Mouse (Mus musculus) forebrain, embryonic 15.5 days (tissue): ENCODE measurements at regions not wholly inside any gene's neighbourhood (a gene's known extent, or its start where the extent isn't known, plus 50 kb on each side); places are given as distances from the start of the nearest gene placed in this dataset.

Source experiments
- ATAC-seq: fragments of 200-750 bp; cut with Nextera tagmentation; replicated peaks from 2 replicates; pipeline ENCODE4 v1.8.0; 2017; ENCODE audit warnings: mild to moderate bottlenecking, moderate TSS enrichment, moderate library complexity
- H3K27ac ChIP-seq: fragments of 300-500 bp; sonication (generic); replicated peaks from 2 replicates; pipeline ENCODE4 v1.5.1; 2015; ENCODE audit warnings: mild to moderate bottlenecking, inconsistent platforms
- H3K27me3 ChIP-seq: fragments of 300-500 bp; sonication (generic); 2 replicates; pipeline ENCODE4 v1.6.1; 2015; ENCODE audit warnings: inconsistent platforms
- H3K36me3 ChIP-seq: fragments of 300-500 bp; sonication (generic); 2 replicates; pipeline ENCODE4 v1.6.1; 2015; ENCODE audit warnings: mild to moderate bottlenecking, inconsistent platforms
- H3K4me1 ChIP-seq: fragments of 300-500 bp; sonication (generic); 2 replicates; pipeline ENCODE4 v1.6.1; 2015; ENCODE audit warnings: inconsistent platforms
- H3K4me2 ChIP-seq: fragments of 300-500 bp; sonication (generic); replicated peaks from 2 replicates; pipeline ENCODE4 v1.6.1; 2015; ENCODE audit warnings: mild to moderate bottlenecking, inconsistent platforms
- H3K4me3 ChIP-seq: fragments of 300-500 bp; sonication (generic); 2 replicates; pipeline ENCODE4 v1.5.1; 2015; ENCODE audit warnings: mild to moderate bottlenecking, inconsistent platforms
- H3K9ac ChIP-seq: fragments of 300-500 bp; sonication (generic); replicated peaks from 2 replicates; pipeline ENCODE4 v1.6.1; 2015; ENCODE audit warnings: mild to moderate bottlenecking, inconsistent platforms
- H3K9me3 ChIP-seq: fragments of 300-500 bp; sonication (generic); 2 replicates; pipeline ENCODE4 v1.6.1; 2016; ENCODE audit warnings: inconsistent platforms
- WGBS: fragments of 180-500 bp; shearing (Covaris S2); methylation state at CpG from one replicate; pipeline ENCODE4 v1.1.7; 2015; ENCODE audit warnings: mixed read lengths; 5-methylcytosine and 5-hydroxymethylcytosine counted together

DNA sequence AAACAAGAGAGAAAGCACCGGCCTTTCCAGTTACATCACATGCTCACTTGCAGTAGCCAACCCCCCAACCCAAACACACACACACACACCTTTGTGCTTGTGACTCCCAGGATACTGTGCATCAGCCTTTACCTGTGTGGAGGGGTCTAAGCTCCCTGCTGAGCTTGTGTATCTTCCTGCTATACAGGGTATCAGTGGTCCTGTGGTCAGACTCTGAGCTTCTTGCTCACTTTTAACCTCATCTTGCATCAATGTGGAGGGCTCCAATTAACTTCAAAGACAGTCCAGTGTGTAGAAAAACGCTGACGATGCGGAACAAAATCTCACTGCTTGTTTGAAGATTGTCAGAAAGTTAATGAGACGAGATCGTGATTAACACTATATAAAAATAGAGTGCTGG, 71.4 kb upstream of the Gypa start:
- Histone ChIP-seq H3K4me1 (no peaks in the 10 kb centered on the region), H3K4me2 (no peak overlapping the region), H3K36me3 (no peaks in the 10 kb centered on the region), H3K27me3 (no peaks in the 10 kb centered on the region), H3K9me3 (no peaks in the 10 kb centered on the region), H3K4me3 (no peak overlapping the region), H3K27ac (no peak overlapping the region), H3K9ac (no peak overlapping the region)
- ATAC-seq: no peak
- WGBS: 57% methylated on average over 6 of the region's 6 CpGs

DNA sequence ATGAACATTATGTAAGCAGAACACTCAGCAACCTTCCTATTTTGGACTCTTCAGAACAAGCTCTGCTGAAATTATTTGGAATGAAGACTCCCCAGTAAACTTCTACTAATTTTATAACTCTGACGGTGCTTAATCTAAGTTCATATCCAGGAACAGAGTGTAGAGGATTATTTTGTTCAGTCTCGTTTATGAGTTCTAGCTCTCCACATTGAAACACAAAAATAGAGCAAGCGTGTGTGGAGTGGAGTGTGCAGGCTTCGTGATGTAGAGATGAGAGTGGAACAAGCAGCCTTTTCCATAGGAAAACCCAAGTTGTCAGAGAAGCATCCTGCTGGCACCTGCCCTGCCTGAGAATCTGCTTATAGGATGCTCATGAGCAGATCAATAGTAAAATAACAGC, 77.5 kb upstream of the Gypa start:
- H3K9ac ChIP-seq: no peak overlapping the region
- no peak overlapping the region for H3K4me2 ChIP-seq
- ATAC-seq: no peak
- H3K4me3 ChIP-seq: no peak overlapping the region
- 92% methylated on average over 4 of the region's 4 CpGs for WGBS
- no peaks in the 10 kb centered on the region for H3K36me3 ChIP-seq
- H3K4me1 ChIP-seq: no peaks in the 10 kb centered on the region
- no peaks in the 10 kb centered on the region for H3K27me3 ChIP-seq
- H3K9me3 ChIP-seq: no peaks in the 10 kb centered on the region
- H3K27ac ChIP-seq: no peak overlapping the region

DNA sequence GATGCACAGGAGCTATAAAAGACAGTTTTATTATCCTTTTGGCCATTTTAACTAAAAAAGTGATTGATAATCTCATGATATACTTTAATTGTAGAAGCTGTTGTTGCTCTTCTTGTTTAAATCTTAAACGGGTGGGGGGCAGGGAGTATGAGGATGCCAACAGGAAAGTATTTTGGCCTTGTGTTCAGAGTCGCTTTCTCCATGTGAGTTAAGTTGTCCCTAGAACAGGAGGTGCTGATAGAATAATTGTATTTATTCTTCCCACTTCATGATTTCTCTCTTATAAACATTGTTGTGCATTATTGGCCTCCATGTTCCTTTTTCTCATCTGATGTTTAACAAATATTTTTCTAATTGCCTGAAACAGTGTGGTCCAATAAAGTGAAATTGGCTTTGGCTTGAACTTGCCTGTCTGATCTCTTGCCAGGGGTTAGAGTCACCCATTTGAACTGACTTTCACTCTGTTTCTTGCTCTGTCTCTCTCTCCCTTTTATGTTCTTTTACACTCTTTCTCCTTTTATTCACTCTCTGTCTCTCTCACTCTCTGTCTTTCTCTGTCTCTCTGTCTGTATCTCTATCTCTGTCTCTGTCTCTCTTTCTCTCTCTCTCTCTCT, 93.9 kb upstream of the Gypa start:
- Histone ChIP-seq H3K27ac (no peak overlapping the region), H3K9me3 (no peaks in the 10 kb centered on the region), H3K4me3 (no peak overlapping the region), H3K27me3 (no peaks in the 10 kb centered on the region), H3K4me1 (no peaks in the 10 kb centered on the region), H3K4me2 (no peak overlapping the region), H3K36me3 (no peaks in the 10 kb centered on the region), H3K9ac (no peak overlapping the region)
- ATAC-seq: no peak
- 86% methylated on average over 2 of the region's 2 CpGs for WGBS

DNA sequence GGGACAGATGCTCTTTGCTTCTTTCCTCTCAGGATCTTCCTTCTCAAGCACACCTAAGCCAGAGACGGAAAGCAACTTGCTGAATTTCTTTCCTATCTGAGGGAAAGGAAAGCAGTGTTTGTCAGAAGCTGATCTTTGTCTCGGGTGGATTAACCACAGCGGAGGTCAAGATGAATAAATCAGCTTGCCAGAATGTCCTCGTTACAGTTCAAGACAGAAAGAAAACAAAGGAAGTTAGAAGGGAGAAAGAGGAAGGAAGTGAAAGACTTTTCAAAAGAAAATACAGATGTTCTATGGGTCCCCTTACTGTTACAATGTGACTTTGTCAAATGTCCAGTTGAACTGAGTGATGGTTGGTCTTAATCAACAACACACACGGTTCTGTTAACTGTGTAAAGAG, 98.6 kb upstream of the Gypa start:
- H3K4me1 ChIP-seq: no peaks in the 10 kb centered on the region
- ATAC-seq: no peak
- H3K9me3 ChIP-seq: no peaks in the 10 kb centered on the region
- H3K9ac ChIP-seq: no peak overlapping the region
- H3K36me3 ChIP-seq: no peaks in the 10 kb centered on the region
- H3K4me3 ChIP-seq: no peak overlapping the region
- no peaks in the 10 kb centered on the region for H3K27me3 ChIP-seq
- 42% methylated on average over 5 of the region's 5 CpGs for WGBS
- no peak overlapping the region for H3K4me2 ChIP-seq
- H3K27ac ChIP-seq: no peak overlapping the region

DNA sequence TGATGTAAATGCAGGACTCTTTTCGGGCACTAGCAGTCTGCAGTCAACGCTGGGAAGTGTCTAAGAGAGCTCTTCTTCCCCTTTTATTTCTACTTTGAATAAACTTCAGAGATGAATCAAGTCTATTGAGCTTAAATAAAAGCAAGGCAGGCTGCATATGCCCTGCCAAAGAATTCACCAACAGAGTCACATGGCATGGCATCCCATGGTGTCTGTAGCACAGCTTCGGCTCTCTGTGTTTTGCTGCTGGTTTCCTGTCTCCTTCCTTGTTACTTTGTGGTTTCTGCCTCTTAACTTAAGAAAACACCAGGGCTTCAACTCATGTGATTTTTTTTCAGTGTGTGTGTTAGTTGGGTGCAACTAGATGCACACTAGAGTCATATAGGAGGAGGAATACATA, 100.5 kb upstream of the Gypa start:
- Histone ChIP-seq H3K27ac (no peak overlapping the region), H3K4me2 (no peak overlapping the region), H3K9me3 (no peaks in the 10 kb centered on the region), H3K4me3 (no peak overlapping the region), H3K4me1 (no peaks in the 10 kb centered on the region), H3K36me3 (no peaks in the 10 kb centered on the region), H3K9ac (no peak overlapping the region), H3K27me3 (no peaks in the 10 kb centered on the region)
- no peak for ATAC-seq
- 67% methylated on average over 3 of the region's 3 CpGs for WGBS

DNA sequence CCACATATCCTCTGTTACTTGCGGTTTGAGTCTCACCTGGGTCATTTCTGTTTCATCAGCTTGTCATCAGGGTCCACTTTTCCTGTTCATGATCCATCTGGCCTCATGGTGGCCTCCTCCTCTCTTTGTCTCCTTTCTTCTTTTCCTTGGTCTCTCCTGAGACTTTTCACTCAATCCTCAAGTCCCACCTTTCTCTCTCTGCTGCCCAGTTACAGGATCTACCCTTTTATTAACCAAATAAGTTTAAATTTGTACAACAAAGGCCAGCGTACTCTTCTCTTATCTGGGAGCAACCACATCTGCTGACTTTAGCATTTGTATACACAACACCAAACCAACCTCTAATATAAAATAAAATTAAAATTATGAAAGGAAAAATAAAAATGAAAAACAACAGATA, 124.4 kb upstream of the Gypa start:
- WGBS: 87% methylated on average over 2 of the region's 2 CpGs
- no peak overlapping the region for H3K9ac ChIP-seq
- H3K9me3 ChIP-seq: no peaks in the 10 kb centered on the region
- ATAC-seq: no peak
- no peaks in the 10 kb centered on the region for H3K4me1 ChIP-seq
- no peak overlapping the region for H3K4me2 ChIP-seq
- no peak overlapping the region for H3K27ac ChIP-seq
- no peaks in the 10 kb centered on the region for H3K36me3 ChIP-seq
- H3K27me3 ChIP-seq: no peaks in the 10 kb centered on the region
- no peak overlapping the region for H3K4me3 ChIP-seq

DNA sequence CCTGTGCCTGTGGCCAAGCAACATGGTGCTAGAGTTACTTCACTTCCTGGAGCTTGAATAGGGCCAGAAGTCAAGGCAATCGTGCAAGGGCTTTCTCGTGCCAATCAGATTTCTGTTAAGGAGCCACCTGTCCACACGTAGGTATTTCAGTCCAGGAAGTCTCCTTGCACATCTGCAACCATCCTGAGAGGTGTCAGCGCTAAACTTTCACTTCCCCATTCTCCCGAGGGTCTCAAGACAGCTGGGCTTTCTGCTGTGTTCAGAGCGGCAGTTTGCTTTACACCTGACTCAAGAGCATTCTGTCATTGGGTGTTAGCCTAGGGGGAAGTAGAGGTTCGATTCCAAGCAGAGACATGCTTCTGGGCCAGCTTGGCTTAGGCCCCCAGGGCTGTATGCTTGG, 129.5 kb upstream of the Gypa start:
- H3K9ac ChIP-seq: no peak overlapping the region
- no peak for ATAC-seq
- no peaks in the 10 kb centered on the region for H3K9me3 ChIP-seq
- no peaks in the 10 kb centered on the region for H3K36me3 ChIP-seq
- H3K4me2 ChIP-seq: no peak overlapping the region
- no peak overlapping the region for H3K4me3 ChIP-seq
- H3K4me1 ChIP-seq: no peaks in the 10 kb centered on the region
- WGBS: 83% methylated on average over 7 of the region's 7 CpGs
- H3K27ac ChIP-seq: no peak overlapping the region
- no peaks in the 10 kb centered on the region for H3K27me3 ChIP-seq

DNA sequence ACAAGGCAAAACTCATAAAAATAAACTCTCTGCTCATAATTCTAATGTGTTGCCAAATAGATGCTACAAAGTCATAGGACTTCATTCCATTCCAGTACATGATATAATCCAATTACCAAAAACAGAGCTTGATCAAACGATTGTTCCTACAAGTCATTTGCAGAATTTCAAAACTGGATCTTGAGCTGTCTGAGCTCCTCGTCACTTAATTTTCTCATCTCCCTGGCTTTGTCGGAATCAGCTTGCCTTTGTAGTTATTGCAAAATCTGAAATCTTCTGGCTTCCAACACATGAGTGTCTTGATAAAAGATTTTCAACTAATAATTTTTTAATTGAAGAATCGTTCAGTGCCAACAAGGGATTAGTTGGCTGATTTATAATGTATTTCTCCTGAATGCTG, 150.3 kb upstream of the Gypa start:
- Histone ChIP-seq H3K4me1 (no peaks in the 10 kb centered on the region), H3K36me3 (no peaks in the 10 kb centered on the region), H3K4me3 (no peak overlapping the region), H3K9me3 (no peaks in the 10 kb centered on the region), H3K27ac (no peak overlapping the region), H3K4me2 (no peak overlapping the region), H3K27me3 (no peaks in the 10 kb centered on the region), H3K9ac (no peak overlapping the region)
- no peak for ATAC-seq
- 83% methylated on average over 4 of the region's 4 CpGs for WGBS

DNA sequence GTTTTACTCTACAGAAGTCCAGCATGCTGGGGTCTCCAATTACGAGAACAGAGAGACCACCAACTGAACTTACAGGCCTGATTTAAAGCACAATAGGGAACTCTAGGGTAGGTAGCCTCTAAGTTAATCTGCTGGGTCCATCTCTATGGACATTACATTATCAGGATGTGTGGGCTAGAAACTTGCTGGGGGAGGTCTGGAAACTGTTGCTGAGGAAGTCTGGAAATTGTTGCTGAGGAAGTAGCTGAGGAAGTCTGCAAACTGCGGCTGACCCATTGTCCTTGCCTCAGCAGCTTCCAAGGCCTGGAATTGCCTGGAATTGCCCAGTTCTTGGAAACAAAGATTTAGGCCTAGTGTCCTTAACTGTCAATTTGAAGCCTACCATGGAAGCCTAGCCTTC, 155.7 kb upstream of the Gypa start:
- WGBS: 73% methylated on average over 2 of the region's 2 CpGs
- no peak for ATAC-seq
- H3K4me2 ChIP-seq: no peak overlapping the region
- H3K27ac ChIP-seq: no peak overlapping the region
- H3K9ac ChIP-seq: no peak overlapping the region
- H3K27me3 ChIP-seq: no peaks in the 10 kb centered on the region
- H3K4me1 ChIP-seq: no peaks in the 10 kb centered on the region
- no peak overlapping the region for H3K4me3 ChIP-seq
- H3K36me3 ChIP-seq: no peaks in the 10 kb centered on the region
- no peaks in the 10 kb centered on the region for H3K9me3 ChIP-seq

DNA sequence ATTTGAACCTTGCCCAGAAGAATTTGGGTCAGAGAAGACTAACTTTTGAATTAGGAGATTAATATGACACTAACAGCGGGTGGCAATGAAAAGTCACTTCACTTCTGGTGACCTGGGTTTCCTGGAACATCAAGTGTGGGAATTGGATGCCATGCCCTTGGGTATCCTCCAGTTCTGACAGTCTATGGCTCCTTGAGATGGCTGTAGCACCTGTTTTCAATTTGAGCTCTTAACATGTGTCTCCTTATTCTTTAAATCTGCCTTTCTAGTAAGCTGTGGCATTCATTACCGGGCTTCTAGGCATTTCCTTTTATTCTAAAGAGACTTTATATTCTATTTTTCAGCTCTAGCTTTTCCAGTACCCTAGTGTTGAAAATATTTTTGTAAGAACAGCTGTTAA, 164.9 kb upstream of the Gypa start:
- Histone ChIP-seq H3K27ac (no peak overlapping the region), H3K9ac (no peak overlapping the region), H3K4me3 (no peak overlapping the region), H3K9me3 (no peaks in the 10 kb centered on the region), H3K36me3 (no peaks in the 10 kb centered on the region), H3K4me2 (no peak overlapping the region), H3K27me3 (no peaks in the 10 kb centered on the region), H3K4me1 (no peaks in the 10 kb centered on the region)
- ATAC-seq: no peak
- 85% methylated on average over 2 of the region's 2 CpGs for WGBS

DNA sequence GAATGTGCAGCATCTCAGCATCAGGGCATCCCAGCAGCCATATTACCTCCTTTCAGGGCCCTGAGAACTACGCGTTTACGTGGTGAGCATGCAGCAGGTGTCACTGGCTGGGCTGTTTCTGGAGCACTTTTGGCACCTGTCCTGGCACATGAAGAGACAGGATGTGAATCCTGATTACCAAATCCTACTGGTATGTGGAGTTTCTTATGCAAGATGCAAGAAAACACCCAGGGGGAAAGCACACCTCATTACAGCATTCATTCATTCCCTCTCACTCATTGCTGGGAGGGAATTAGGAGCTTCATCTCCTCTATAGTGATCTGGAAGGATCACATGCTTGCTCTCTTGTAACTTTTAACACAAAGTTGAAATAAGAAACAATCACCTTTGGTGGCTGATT, 167.7 kb upstream of the Gypa start:
- Histone ChIP-seq H3K27me3 (no peaks in the 10 kb centered on the region), H3K4me3 (no peak overlapping the region), H3K36me3 (no peaks in the 10 kb centered on the region), H3K27ac (no peak overlapping the region), H3K4me2 (no peak overlapping the region), H3K9me3 (no peaks in the 10 kb centered on the region), H3K9ac (no peak overlapping the region), H3K4me1 (no peaks in the 10 kb centered on the region)
- WGBS: 93% methylated on average over 3 of the region's 3 CpGs
- no peak for ATAC-seq

DNA sequence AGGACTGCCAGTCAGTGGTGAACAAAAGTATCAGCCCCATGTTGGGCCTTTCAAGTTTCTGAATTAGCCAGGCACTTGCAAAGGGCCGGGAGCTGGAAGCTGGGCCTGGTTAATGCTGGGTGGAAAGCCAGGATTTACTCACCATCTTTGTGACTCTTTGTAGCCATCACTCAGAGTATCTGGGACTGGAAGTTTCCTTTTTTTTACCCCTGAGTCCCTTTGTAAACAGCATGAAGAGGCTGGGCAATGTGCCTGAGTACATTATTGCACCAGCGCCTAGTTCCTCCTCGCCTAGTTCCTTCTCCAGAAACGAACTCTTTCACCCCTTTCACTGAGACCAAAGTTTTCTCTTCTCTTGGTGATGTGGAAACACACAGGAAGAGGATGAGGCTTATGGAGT, 168.4 kb upstream of the Gypa start:
- peak; percentile 64 for ATAC-seq

DNA sequence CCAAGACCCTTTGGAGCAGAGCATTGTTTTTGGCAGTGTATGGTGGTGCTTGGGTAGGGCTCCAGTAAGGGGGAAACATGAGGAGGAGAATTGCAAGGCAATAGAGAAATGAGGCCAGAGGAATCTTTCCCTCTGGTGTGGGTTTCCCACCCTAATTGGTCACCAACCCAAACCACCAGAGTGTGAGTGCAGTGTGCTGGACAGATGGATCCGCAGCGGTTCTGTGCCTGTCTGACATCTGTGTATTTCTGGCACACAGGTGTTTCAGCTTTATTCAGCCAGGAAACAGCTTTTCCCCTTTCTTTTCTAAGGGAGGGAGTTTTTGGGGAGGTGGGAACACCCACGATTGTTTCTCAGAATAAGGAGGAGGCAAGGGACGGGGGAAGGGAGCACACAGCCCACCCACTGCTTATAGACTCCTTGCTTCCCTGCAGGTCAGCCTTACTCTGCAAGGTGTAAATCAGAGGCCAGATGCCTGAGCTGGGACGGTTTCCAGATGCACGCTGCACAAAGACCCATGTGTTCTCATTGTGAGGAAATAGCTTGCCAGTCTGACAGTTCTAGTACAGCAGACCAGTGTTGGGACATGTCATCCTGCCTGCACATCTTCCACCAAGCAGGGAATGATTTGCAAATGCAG, 175.2 kb upstream of the Gypa start:
- H3K27ac ChIP-seq: no peak overlapping the region

More for the DNA sequence above, 168.4 kb upstream of the Gypa start:
- no peak overlapping the region for H3K27ac ChIP-seq
- 35% methylated on average over 4 of the region's 4 CpGs for WGBS
- H3K4me3 ChIP-seq: no peak overlapping the region
- no peaks in the 10 kb centered on the region for H3K27me3 ChIP-seq
- H3K36me3 ChIP-seq: no peaks in the 10 kb centered on the region
- no peaks in the 10 kb centered on the region for H3K4me1 ChIP-seq
- no peaks in the 10 kb centered on the region for H3K9me3 ChIP-seq
- H3K4me2 ChIP-seq: no peak overlapping the region
- H3K9ac ChIP-seq: no peak overlapping the region

More for the DNA sequence above, 175.2 kb upstream of the Gypa start:
- no peaks in the 10 kb centered on the region for H3K9me3 ChIP-seq
- H3K27me3 ChIP-seq: no peaks in the 10 kb centered on the region
- H3K4me1 ChIP-seq: peaks cover 25% of the 10 kb centered on the region
- ATAC-seq: no peak
- no peak overlapping the region for H3K4me3 ChIP-seq
- 48% methylated on average over 6 of the region's 6 CpGs for WGBS
- H3K4me2 ChIP-seq: no peak overlapping the region
- H3K9ac ChIP-seq: no peak overlapping the region
- H3K36me3 ChIP-seq: no peaks in the 10 kb centered on the region
